Mouse (Mus musculus) megakaryocyte, adult 5-6 weeks (primary cell): ENCODE results near the gene Wbp2. TPM values are rescaled to one million over a fixed set of nuclear protein-coding genes. Genes with fewer than 3 reads are reported as not detected.

Source experiments
- ATAC-seq: 2 replicates; pipeline ENCODE4 v1.8.0; 2016; ENCODE audit warnings: mild to moderate bottlenecking, inconsistent platforms; ENCODE audit not compliant: poor library complexity, severe bottlenecking
- total RNA-seq, 2 experiments: library from RNA; stranded (forward) in 1 of 2; stranded (reverse) in 1 of 2; fragments of 153-499, 151-499 nt in 1 of 2; fragments of 221-1000, 200-1000 nt in 1 of 2; gene quantifications; 2 replicates each; pipeline versions ENCODE4 v1.2.3 to v1.2.4; 2015 to 2017

Gene Wbp2
- total RNA-seq, 2 experiments from 2014 or later, result 39.5 to 89.9 TPM

GRCm38 (mm10) chr11:116110131-116110530 is 23.3 kb upstream of the Wbp2 start:
- ATAC-seq, result no peak

GRCm38 (mm10) chr11:116109441-116110081 is 22.8 kb upstream of the Wbp2 start:
- ATAC-seq, result 0 out of 2 replicates have a peak, but pooled peaks have one; percentile 24

- no peak for ATAC-seq
These were observed 21.8 kb upstream of the Wbp2 start for GRCm38 (mm10) chr11:116108464-116109137.

GRCm38 (mm10) chr11:116107777-116108285 is 21.0 kb upstream of the Wbp2 start:
- no peak for ATAC-seq

GRCm38 (mm10) chr11:116106963-116107776 is 20.4 kb upstream of the Wbp2 start:
- no peak for ATAC-seq

GRCm38 (mm10) chr11:116106154-116106962 is 19.6 kb upstream of the Wbp2 start:
- no peak for ATAC-seq

- no peak for ATAC-seq
These were observed 18.3 kb upstream of the Wbp2 start for GRCm38 (mm10) chr11:116105065-116105464.

- no peak for ATAC-seq
These were observed 17.3 kb upstream of the Wbp2 start for GRCm38 (mm10) chr11:116104006-116104646.

- ATAC-seq, result no peak
These were observed 16.8 kb upstream of the Wbp2 start for GRCm38 (mm10) chr11:116103572-116103971.

- ATAC-seq, result no peak
These were observed 15.7 kb upstream of the Wbp2 start for GRCm38 (mm10) chr11:116102472-116102871.

GRCm38 (mm10) chr11:116101931-116102381 is 15.2 kb upstream of the Wbp2 start:
- ATAC-seq, result no peak

GRCm38 (mm10) chr11:116100839-116101238 is 14.0 kb upstream of the Wbp2 start:
- ATAC-seq, result no peak

GRCm38 (mm10) chr11:116100385-116100784 is 13.6 kb upstream of the Wbp2 start:
- ATAC-seq, result peak; percentile 24; the same call in 1 of the 2 replicates

- ATAC-seq, result no peak
These were observed 12.7 kb upstream of the Wbp2 start for GRCm38 (mm10) chr11:116099462-116099861.

GRCm38 (mm10) chr11:116098711-116099460 is 12.1 kb upstream of the Wbp2 start:
- ATAC-seq, result no peak

- ATAC-seq, result 0 out of 2 replicates have a peak, but pooled peaks have one; percentile 31
These were observed 9.7 kb upstream of the Wbp2 start for GRCm38 (mm10) chr11:116096213-116097108.

GRCm38 (mm10) chr11:116095573-116095972 is 8.8 kb upstream of the Wbp2 start:
- ATAC-seq, result no peak
